Mouse (Mus musculus): ENCODE data around the gene Adamtsl1. TPM values are rescaled to one million over a fixed set of nuclear protein-coding genes. Genes with fewer than 3 reads are reported as not detected.

The Adamtsl1 gene
- polyA plus RNA-seq, 1 experiment: 2.7 TPM

- no peaks in the 10 kb centered on the region for H3K79me2 ChIP-seq (ENCODE audit: control insufficient read depth, insufficient read depth)
- H3K4me3 ChIP-seq: no peak overlapping the region
- H3K27me3 ChIP-seq (ENCODE audit: control insufficient read depth, insufficient read depth, insufficient read length): no peaks in the 10 kb centered on the region
- TF ChIP-seq USF1 (IDR thresholded peaks at IDR 0.05; ENCODE audit: low read depth) (no peak), CEBPB (IDR thresholded peaks at IDR 0.05; ENCODE audit: insufficient read depth, poor library complexity, severe bottlenecking) (no peak), POLR2AphosphoS2 (IDR thresholded peaks at IDR 0.05; ENCODE audit: insufficient read length, low read depth) (no peak), TCF12 (IDR thresholded peaks at IDR 0.05; ENCODE audit: insufficient read depth, poor library complexity, severe bottlenecking) (no peak), MAX (IDR thresholded peaks at IDR 0.05; ENCODE audit: low read depth) (no peak), MYOD1 (IDR thresholded peaks at IDR 0.05; ENCODE audit: control insufficient read depth in 1 of 3, insufficient read length in 2 of 3, low read depth in 2 of 3) (no peak), SRF (IDR thresholded peaks at IDR 0.05; ENCODE audit: control insufficient read depth, insufficient read length, low read depth) (no peak), MYOG (IDR thresholded peaks at IDR 0.05; ENCODE audit: control insufficient read depth in 1 of 3, insufficient read depth in 1 of 3, insufficient read length in 2 of 3, low read depth in 2 of 3) (no peak), REST (IDR thresholded peaks at IDR 0.05; ENCODE audit: insufficient read depth, insufficient read length) (no peak), TCF3 (IDR thresholded peaks at IDR 0.05; ENCODE audit: insufficient read length, low read depth) (no peak), E2F4 (IDR thresholded peaks at IDR 0.05; ENCODE audit: insufficient read depth) (no peak), POLR2A (IDR thresholded peaks at IDR 0.05; ENCODE audit: insufficient read length, low read depth) (no peak)
- H3K36me3 ChIP-seq (ENCODE audit: control insufficient read depth, insufficient read depth): no peaks in the 10 kb centered on the region
- no peak overlapping the region for H3ac ChIP-seq (ENCODE audit: control insufficient read depth, insufficient read length)
- no peak overlapping the region for H3K4me2 ChIP-seq (ENCODE audit: low read depth)
Observed at GRCm38 (mm10) chr4:85762684-85763083, 248.7 kb downstream of the Adamtsl1 start.

GRCm38 (mm10) chr4:85763161-85764014 lies 249.4 kb downstream of the Adamtsl1 start:
- Histone ChIP-seq H3K36me3 (ENCODE audit: control insufficient read depth, insufficient read depth) (no peaks in the 10 kb centered on the region), H3K79me2 (ENCODE audit: control insufficient read depth, insufficient read depth) (no peaks in the 10 kb centered on the region), H3K4me3 (no peak overlapping the region), H3ac (ENCODE audit: control insufficient read depth, insufficient read length) (no peak overlapping the region), H3K4me2 (ENCODE audit: low read depth) (no peak overlapping the region), H3K27me3 (ENCODE audit: control insufficient read depth, insufficient read depth, insufficient read length) (no peaks in the 10 kb centered on the region)
- TF ChIP-seq CEBPB (IDR thresholded peaks at IDR 0.05; ENCODE audit: insufficient read depth, poor library complexity, severe bottlenecking): no peak
- TF ChIP-seq MYOG (IDR thresholded peaks at IDR 0.05; ENCODE audit: control insufficient read depth in 1 of 3, insufficient read depth in 1 of 3, insufficient read length in 2 of 3, low read depth in 2 of 3): no peak
- TF ChIP-seq E2F4 (IDR thresholded peaks at IDR 0.05; ENCODE audit: insufficient read depth): no peak
- no peak for TF ChIP-seq POLR2AphosphoS2 (IDR thresholded peaks at IDR 0.05; ENCODE audit: insufficient read length, low read depth)

- TF ChIP-seq USF1 (IDR thresholded peaks at IDR 0.05; ENCODE audit: low read depth) (no peak), POLR2A (IDR thresholded peaks at IDR 0.05; ENCODE audit: insufficient read length, low read depth) (no peak), MYOD1 (IDR thresholded peaks at IDR 0.05; ENCODE audit: control insufficient read depth in 1 of 3, insufficient read length in 2 of 3, low read depth in 2 of 3) (no peak), POLR2AphosphoS2 (IDR thresholded peaks at IDR 0.05; ENCODE audit: insufficient read length, low read depth) (no peak)
- no peak overlapping the region for H3ac ChIP-seq (ENCODE audit: control insufficient read depth, insufficient read length)
- no peaks in the 10 kb centered on the region for H3K27me3 ChIP-seq (ENCODE audit: control insufficient read depth, insufficient read depth, insufficient read length)
- no peak overlapping the region for H3K4me3 ChIP-seq
- no peaks in the 10 kb centered on the region for H3K79me2 ChIP-seq (ENCODE audit: control insufficient read depth, insufficient read depth)
- H3K4me2 ChIP-seq (ENCODE audit: low read depth): no peak overlapping the region
- H3K36me3 ChIP-seq (ENCODE audit: control insufficient read depth, insufficient read depth): no peaks in the 10 kb centered on the region
Observed at GRCm38 (mm10) chr4:85764015-85764450, 250.1 kb downstream of the Adamtsl1 start.

GRCm38 (mm10) chr4:85764476-85764875 lies 250.5 kb downstream of the Adamtsl1 start:
- Histone ChIP-seq H3K36me3 (ENCODE audit: control insufficient read depth, insufficient read depth) (no peaks in the 10 kb centered on the region), H3K4me3 (no peak overlapping the region), H3K27me3 (ENCODE audit: control insufficient read depth, insufficient read depth, insufficient read length) (no peaks in the 10 kb centered on the region), H3ac (ENCODE audit: control insufficient read depth, insufficient read length) (no peak overlapping the region), H3K4me2 (ENCODE audit: low read depth) (no peak overlapping the region), H3K79me2 (ENCODE audit: control insufficient read depth, insufficient read depth) (no peaks in the 10 kb centered on the region)
- TF ChIP-seq E2F4 (IDR thresholded peaks at IDR 0.05; ENCODE audit: insufficient read depth) (no peak), CEBPB (IDR thresholded peaks at IDR 0.05; ENCODE audit: insufficient read depth, poor library complexity, severe bottlenecking) (no peak), TCF3 (IDR thresholded peaks at IDR 0.05; ENCODE audit: insufficient read length, low read depth) (no peak), TCF12 (IDR thresholded peaks at IDR 0.05; ENCODE audit: insufficient read depth, poor library complexity, severe bottlenecking) (no peak), USF1 (IDR thresholded peaks at IDR 0.05; ENCODE audit: low read depth) (no peak), REST (IDR thresholded peaks at IDR 0.05; ENCODE audit: insufficient read depth, insufficient read length) (no peak), POLR2A (IDR thresholded peaks at IDR 0.05; ENCODE audit: insufficient read length, low read depth) (no peak), POLR2AphosphoS2 (IDR thresholded peaks at IDR 0.05; ENCODE audit: insufficient read length, low read depth) (no peak), MYOG (IDR thresholded peaks at IDR 0.05; ENCODE audit: control insufficient read depth in 1 of 3, insufficient read depth in 1 of 3, insufficient read length in 2 of 3, low read depth in 2 of 3) (no peak), MYOD1 (IDR thresholded peaks at IDR 0.05; ENCODE audit: control insufficient read depth in 1 of 3, insufficient read length in 2 of 3, low read depth in 2 of 3) (no peak), SRF (IDR thresholded peaks at IDR 0.05; ENCODE audit: control insufficient read depth, insufficient read length, low read depth) (no peak), MAX (IDR thresholded peaks at IDR 0.05; ENCODE audit: low read depth) (no peak)

- H3ac ChIP-seq (ENCODE audit: control insufficient read depth, insufficient read length): no peak overlapping the region
- no peaks in the 10 kb centered on the region for H3K27me3 ChIP-seq (ENCODE audit: control insufficient read depth, insufficient read depth, insufficient read length)
- H3K36me3 ChIP-seq (ENCODE audit: control insufficient read depth, insufficient read depth): no peaks in the 10 kb centered on the region
- no peak for TF ChIP-seq E2F4 (IDR thresholded peaks at IDR 0.05; ENCODE audit: insufficient read depth)
- TF ChIP-seq TCF12 (IDR thresholded peaks at IDR 0.05; ENCODE audit: insufficient read depth, poor library complexity, severe bottlenecking): no peak
- no peak for TF ChIP-seq MYOD1 (IDR thresholded peaks at IDR 0.05; ENCODE audit: control insufficient read depth in 1 of 3, insufficient read length in 2 of 3, low read depth in 2 of 3)
- TF ChIP-seq CEBPB (IDR thresholded peaks at IDR 0.05; ENCODE audit: insufficient read depth, poor library complexity, severe bottlenecking): no peak
- no peak for TF ChIP-seq POLR2A (IDR thresholded peaks at IDR 0.05; ENCODE audit: insufficient read length, low read depth)
- no peak for TF ChIP-seq MYOG (IDR thresholded peaks at IDR 0.05; ENCODE audit: control insufficient read depth in 1 of 3, insufficient read depth in 1 of 3, insufficient read length in 2 of 3, low read depth in 2 of 3)
- no peak for TF ChIP-seq USF1 (IDR thresholded peaks at IDR 0.05; ENCODE audit: low read depth)
- no peak for TF ChIP-seq SRF (IDR thresholded peaks at IDR 0.05; ENCODE audit: control insufficient read depth, insufficient read length, low read depth)
- no peak for TF ChIP-seq MAX (IDR thresholded peaks at IDR 0.05; ENCODE audit: low read depth)
- no peak for TF ChIP-seq POLR2AphosphoS2 (IDR thresholded peaks at IDR 0.05; ENCODE audit: insufficient read length, low read depth)
- TF ChIP-seq REST (IDR thresholded peaks at IDR 0.05; ENCODE audit: insufficient read depth, insufficient read length): no peak
- TF ChIP-seq TCF3 (IDR thresholded peaks at IDR 0.05; ENCODE audit: insufficient read length, low read depth): no peak
- no peaks in the 10 kb centered on the region for H3K79me2 ChIP-seq (ENCODE audit: control insufficient read depth, insufficient read depth)
- H3K4me2 ChIP-seq (ENCODE audit: low read depth): no peak overlapping the region
- no peak overlapping the region for H3K4me3 ChIP-seq
Observed at GRCm38 (mm10) chr4:85767666-85768065, 253.7 kb downstream of the Adamtsl1 start.

Measured in myocyte (in vitro differentiated cells).